40 mouse cellular contexts compared by ENCODE assay signal in genomic region chr7:107778216-107778615, GRCm38 (mm10). TPM values are rescaled to one million over a fixed set of nuclear protein-coding genes. Genes with fewer than 3 reads are reported as not detected.
"Had no signal": no experiment of that assay in that cellular context is flagged by ENCODE, and none has a peak within 500 bp of the region (broad histone marks: within the 10 kb centered on the region; RNA-seq: fewer than 3 reads in every experiment).

No protein-coding gene starts in this region.

- H3K9ac ChIP-seq: heart, embryonic 12.5 days; hindbrain, embryonic 13.5 days; hindbrain, embryonic 15.5 days; limb, embryonic 13.5 days; limb, embryonic 15.5 days; liver, embryonic 12.5 days; liver, embryonic 14.5 days had no signal

- ATAC-seq: hindbrain, postnatal 0 days; liver, embryonic 12.5 days had no signal

- H3K36me3 ChIP-seq: heart, embryonic 10.5 days; heart, embryonic 12.5 days; hindbrain, embryonic 13.5 days; hindbrain, embryonic 15.5 days; limb, embryonic 13.5 days; limb, embryonic 15.5 days; liver, embryonic 12.5 days had no signal

- DNase-seq: gastrocnemius, postnatal 14 days; gastrocnemius, postnatal 36 days; heart, adult 2 months; heart, postnatal 14 days; heart, postnatal 36 days; kidney, adult 18-20 months; kidney, adult 8-10 months; kidney, postnatal 10 days; kidney, postnatal 25 days; kidney, postnatal 4 days; layer of hippocampus, adult 9-11 months; layer of hippocampus, postnatal 36 days; left cerebral cortex, postnatal 4 days had no signal

- H3K27ac ChIP-seq: heart, adult 2 months; heart, embryonic 10.5 days; hindbrain, embryonic 13.5 days; hindbrain, embryonic 15.5 days; hindbrain, postnatal 0 days; limb, embryonic 13.5 days; limb, embryonic 15.5 days; liver, embryonic 12.5 days; liver, embryonic 14.5 days had no signal

- H3K9me3 ChIP-seq: heart, embryonic 10.5 days; heart, embryonic 12.5 days; hindbrain, embryonic 13.5 days; hindbrain, embryonic 15.5 days; limb, embryonic 13.5 days; limb, embryonic 15.5 days; liver, embryonic 12.5 days had no signal

- H3K4me1 ChIP-seq: heart, embryonic 10.5 days; heart, embryonic 12.5 days; hindbrain, embryonic 13.5 days; hindbrain, embryonic 15.5 days; limb, embryonic 13.5 days; limb, embryonic 15.5 days; liver, embryonic 12.5 days had no signal

- H3K4me2 ChIP-seq: heart, embryonic 12.5 days; hindbrain, embryonic 13.5 days; hindbrain, embryonic 15.5 days; limb, embryonic 13.5 days; limb, embryonic 15.5 days; liver, embryonic 12.5 days had no signal

- H3K27me3 ChIP-seq: heart, embryonic 12.5 days; hindbrain, embryonic 13.5 days; hindbrain, embryonic 15.5 days; limb, embryonic 13.5 days; limb, embryonic 15.5 days; liver, embryonic 12.5 days had no signal

- H3K4me3 ChIP-seq: heart, adult 2 months; heart, embryonic 10.5 days; heart, embryonic 12.5 days; hindbrain, embryonic 13.5 days; hindbrain, embryonic 15.5 days; limb, embryonic 13.5 days; limb, embryonic 15.5 days; liver, embryonic 12.5 days had no signal

RNA-seq across cellular contexts. Expression of gene Cyb5r2, which starts 20.4 kb away (rescaled TPM):
- total RNA-seq: gastrocnemius, adult 18-20 months; heart, adult 2 months; heart, postnatal 14 days; heart, postnatal 36 days; hematopoietic stem cell, adult 5-6 weeks; layer of hippocampus, postnatal 14 days; layer of hippocampus, postnatal 36 days; left cerebral cortex, adult 18-20 months; left cerebral cortex, postnatal 10 days; left cerebral cortex, postnatal 25 days; left cerebral cortex, postnatal 4 days; liver, adult 2 months had no signal
- polyA plus RNA-seq: hindbrain, embryonic 13.5 days had no signal

RNA-seq across cellular contexts. Expression of gene Ovch2, which starts 22.8 kb away (rescaled TPM):
- total RNA-seq: gastrocnemius, adult 18-20 months; gastrocnemius, adult 8-10 months; gastrocnemius, postnatal 14 days; gastrocnemius, postnatal 36 days; heart, adult 2 months; heart, postnatal 14 days; heart, postnatal 36 days; hematopoietic stem cell, adult 5-6 weeks; hindbrain, postnatal 0 days; layer of hippocampus, adult 8-10 months; layer of hippocampus, postnatal 14 days; layer of hippocampus, postnatal 36 days; left cerebral cortex, adult 18-20 months; left cerebral cortex, adult 8-10 months; left cerebral cortex, postnatal 10 days; left cerebral cortex, postnatal 25 days; left cerebral cortex, postnatal 4 days; liver, adult 2 months had no signal
- polyA plus RNA-seq: heart, adult 2 months; heart, embryonic 10.5 days; heart, embryonic 12.5 days; heart, embryonic 14.5 days; heart, embryonic 16.5 days; hindbrain, embryonic 11.5 days; hindbrain, embryonic 13.5 days; hindbrain, embryonic 15.5 days; hindbrain, postnatal 0 days; intestine, embryonic 14.5 days; kidney, embryonic 14.5 days; kidney, embryonic 16.5 days; limb, embryonic 11.5 days; limb, embryonic 13.5 days; limb, embryonic 15.5 days; liver, adult 2 months; liver, embryonic 12.5 days; liver, embryonic 14.5 days had no signal

RNA-seq across cellular contexts. Expression of gene Olfr467, which starts 33.8 kb away (rescaled TPM):
- total RNA-seq: gastrocnemius, adult 18-20 months; gastrocnemius, adult 8-10 months; gastrocnemius, postnatal 14 days; gastrocnemius, postnatal 36 days; heart, adult 2 months; heart, postnatal 14 days; heart, postnatal 36 days; hematopoietic stem cell, adult 5-6 weeks; hindbrain, postnatal 0 days; layer of hippocampus, adult 8-10 months; layer of hippocampus, postnatal 14 days; layer of hippocampus, postnatal 36 days; left cerebral cortex, adult 18-20 months; left cerebral cortex, adult 8-10 months; left cerebral cortex, postnatal 10 days; left cerebral cortex, postnatal 25 days; left cerebral cortex, postnatal 4 days; liver, adult 2 months had no signal
- polyA plus RNA-seq: heart, adult 2 months; heart, embryonic 10.5 days; heart, embryonic 12.5 days; heart, embryonic 14.5 days; heart, embryonic 16.5 days; hindbrain, embryonic 11.5 days; hindbrain, embryonic 13.5 days; hindbrain, embryonic 15.5 days; hindbrain, postnatal 0 days; intestine, embryonic 14.5 days; kidney, embryonic 14.5 days; kidney, embryonic 16.5 days; limb, embryonic 11.5 days; limb, embryonic 13.5 days; limb, embryonic 15.5 days; liver, adult 2 months; liver, embryonic 12.5 days; liver, embryonic 14.5 days had no signal

RNA-seq across cellular contexts. Expression of gene Olfr469, which starts 47.1 kb away (rescaled TPM):
- total RNA-seq: gastrocnemius, adult 18-20 months; gastrocnemius, adult 8-10 months; gastrocnemius, postnatal 14 days; gastrocnemius, postnatal 36 days; heart, adult 2 months; heart, postnatal 14 days; heart, postnatal 36 days; hematopoietic stem cell, adult 5-6 weeks; hindbrain, postnatal 0 days; layer of hippocampus, adult 8-10 months; layer of hippocampus, postnatal 14 days; layer of hippocampus, postnatal 36 days; left cerebral cortex, adult 18-20 months; left cerebral cortex, adult 8-10 months; left cerebral cortex, postnatal 10 days; left cerebral cortex, postnatal 25 days; left cerebral cortex, postnatal 4 days; liver, adult 2 months had no signal
- polyA plus RNA-seq: gonadal fat pad, adult 2 months; heart, adult 2 months; heart, embryonic 10.5 days; heart, embryonic 12.5 days; heart, embryonic 14.5 days; heart, embryonic 16.5 days; hindbrain, embryonic 11.5 days; hindbrain, embryonic 13.5 days; hindbrain, embryonic 15.5 days; hindbrain, postnatal 0 days; intestine, embryonic 14.5 days; kidney, embryonic 14.5 days; kidney, embryonic 16.5 days; limb, embryonic 11.5 days; limb, embryonic 13.5 days; limb, embryonic 15.5 days; liver, adult 2 months; liver, embryonic 12.5 days; liver, embryonic 14.5 days had no signal
